ENCODE assay signal across 22 mouse cellular contexts in the genomic region with DNA sequence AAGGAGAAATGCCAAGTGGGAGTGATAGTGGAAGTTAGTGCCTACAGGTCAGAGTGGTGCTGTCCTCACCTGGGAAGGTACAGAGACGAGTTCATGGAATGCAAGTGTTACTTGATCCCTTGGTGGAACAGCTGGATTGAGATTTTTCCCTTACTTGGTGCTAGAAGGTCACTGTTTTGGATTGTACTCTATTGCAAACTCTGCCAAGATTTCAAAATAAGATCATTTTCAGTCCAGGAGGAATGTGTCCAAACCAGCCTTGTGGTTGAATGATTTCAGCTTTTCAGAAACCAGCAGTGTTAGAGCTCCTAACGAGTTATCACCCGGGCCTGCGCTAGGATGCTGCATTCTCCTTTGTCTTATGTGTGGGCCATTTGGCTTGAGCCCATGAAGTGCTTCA. TPM values are rescaled to one million over a fixed set of nuclear protein-coding genes. Genes with fewer than 3 reads are reported as not detected.
DNase-seq lines count a peak whose midpoint lies in the region; TF ChIP-seq lines count a peak whose summit lies in the region.
"Had no signal": no experiment of that assay in that cellular context is flagged by ENCODE, and none has a peak within 500 bp of the region (broad histone marks: within the 10 kb centered on the region; RNA-seq: fewer than 3 reads in every experiment).

No protein-coding gene starts in this region.

- intact Hi-C loops in gastrocnemius, adult 2 months (cut with DNase I), result no loop called here
- intact Hi-C loops in gastrocnemius, postnatal 36 days (cut with DNase I), result no loop called here
- intact Hi-C loops in left cerebral cortex, postnatal 14 days (cut with DNase I), result no loop called here

- DNase-seq in gastrocnemius, adult 2 months, result no peak
- no peak for DNase-seq in gastrocnemius, postnatal 36 days
- peak; percentile 18 for DNase-seq in lung, postnatal 25 days (ENCODE audit: low spot score)
- no peak for DNase-seq in lung, adult 2 months
- DNase-seq in adipocyte (ENCODE audit: low spot score), result peak; percentile 89
- no peak for DNase-seq in left cerebral cortex, postnatal 14 days (ENCODE audit: low spot score in 2 of 2)
- DNase-seq in yolk sac, embryonic 10.5 days (ENCODE audit: low spot score), result no peak
- DNase-seq: adrenal gland, postnatal 14 days; cerebellum, adult 11 months; cerebellum, postnatal 10 days; gastrocnemius, postnatal 10 days; kidney, adult 9 months; kidney, postnatal 14 days; lung, postnatal 4 days; right cerebral cortex, postnatal 4 days; thymus, postnatal 25 days had no signal

- no peak overlapping the region for H3K4me3 ChIP-seq in gastrocnemius, adult 2 months
- H3K4me3 ChIP-seq in lung, adult 2 months (replicated peaks; ENCODE audit: extremely low read depth, low read depth, low read length), result no peak overlapping the region
- H3K4me3 ChIP-seq: forebrain, embryonic 13.5 days; heart, embryonic 10.5 days; myocyte; neural tube, embryonic 13.5 days; stomach, embryonic 15.5 days had no signal

- H3K27ac ChIP-seq in gastrocnemius, adult 2 months, result 0 out of 2 replicates have a peak overlapping the region, but pooled peaks have one; percentile 8
- H3K27ac ChIP-seq: forebrain, embryonic 13.5 days; heart, embryonic 10.5 days; hindbrain, postnatal 0 days; neural tube, embryonic 13.5 days; stomach, embryonic 15.5 days had no signal

- no peak for TF ChIP-seq POLR2A in lung, adult 2 months (IDR thresholded peaks at IDR 0.05; ENCODE audit: borderline replicate concordance, extremely low read depth, low read depth, low read length)

- H3K4me1 ChIP-seq in lung, adult 2 months (ENCODE audit: control insufficient read depth, insufficient read depth, low read length), result no peaks in the 10 kb centered on the region; the same call in none of the 2 replicates
- H3K4me1 ChIP-seq: forebrain, embryonic 13.5 days; heart, embryonic 10.5 days; stomach, embryonic 15.5 days had no signal

- TF ChIP-seq CTCF in gastrocnemius, adult 2 months (IDR thresholded peaks at IDR 0.05), result no peak
- TF ChIP-seq CTCF in lung, adult 2 months (IDR thresholded peaks at IDR 0.05; ENCODE audit: insufficient read depth, low read length), result no peak

- WGBS in lung, adult 2 months, result 65% methylated on average over 4 of the region's 4 CpGs

RNA-seq across cellular contexts. Expression of a gene that starts 25.6 kb away (rescaled TPM):
- total RNA-seq in gastrocnemius, adult 2 months (2021), result 10 to 100 TPM; 18.4 to 20.3 TPM
- total RNA-seq in gastrocnemius, postnatal 36 days (2021), result 10 to 100 TPM; 16.0 to 16.7 TPM
- 7.9 and 11.1 TPM in 2 replicates for polyA plus RNA-seq in lung, adult 2 months (2012; rRNA removed)
- total RNA-seq in left cerebral cortex, postnatal 14 days (2021), result 10 to 100 TPM; 35.9 to 38.5 TPM

Comparison
In these comparisons a context has a peak if more than half of its experiments do, and no peak if none do; other contexts are left out.
1. DNase-seq: peak in lung, postnatal 25 days (single experiment) and adipocyte (single experiment); none in gastrocnemius, adult 2 months (single experiment), gastrocnemius, postnatal 36 days (0 of 2), lung, adult 2 months (single experiment), left cerebral cortex, postnatal 14 days (0 of 2) and yolk sac, embryonic 10.5 days (single experiment).